Mouse (Mus musculus) kidney, embryonic 14.5 days (tissue): ENCODE data around the gene Mkks. TPM values are rescaled to one million over a fixed set of nuclear protein-coding genes. Genes with fewer than 3 reads are reported as not detected.

Experiments used
- polyA plus RNA-seq: library from polyadenylated mRNA; unstranded; fragments of >200 nt; fragmentation: Nextera tagmentation; extraction: Ambion mirVana; gene quantifications from 2 replicates; pipeline ENCODE4 v1.2.1, GENCODE M21; 2014

Mkks gene
- polyA plus RNA-seq, 1 experiment from 2014 or later, result 20.7 TPM

Other genes starting within 250 kb of the Mkks start
- 0.31 and 0.59 TPM in 2 replicates for gene Snap25, start 177.9 kb downstream of the Mkks start, polyA plus RNA-seq
- 40.6 and 44.1 TPM in 2 replicates for gene AL731706.2, start 5.7 kb downstream of the Mkks start, polyA plus RNA-seq
- 6.8 and 7.8 TPM in 2 replicates for gene Slx4ip, start 171 bp downstream of the Mkks start, polyA plus RNA-seq
- gene AL731706.1, start within 50 bp of the Mkks start, polyA plus RNA-seq, result 32.0 and 43.5 TPM in 2 replicates
- gene Jag1, start 225.3 kb upstream of the Mkks start, polyA plus RNA-seq, result 36.6 and 56.2 TPM in 2 replicates